In the genomic region with DNA sequence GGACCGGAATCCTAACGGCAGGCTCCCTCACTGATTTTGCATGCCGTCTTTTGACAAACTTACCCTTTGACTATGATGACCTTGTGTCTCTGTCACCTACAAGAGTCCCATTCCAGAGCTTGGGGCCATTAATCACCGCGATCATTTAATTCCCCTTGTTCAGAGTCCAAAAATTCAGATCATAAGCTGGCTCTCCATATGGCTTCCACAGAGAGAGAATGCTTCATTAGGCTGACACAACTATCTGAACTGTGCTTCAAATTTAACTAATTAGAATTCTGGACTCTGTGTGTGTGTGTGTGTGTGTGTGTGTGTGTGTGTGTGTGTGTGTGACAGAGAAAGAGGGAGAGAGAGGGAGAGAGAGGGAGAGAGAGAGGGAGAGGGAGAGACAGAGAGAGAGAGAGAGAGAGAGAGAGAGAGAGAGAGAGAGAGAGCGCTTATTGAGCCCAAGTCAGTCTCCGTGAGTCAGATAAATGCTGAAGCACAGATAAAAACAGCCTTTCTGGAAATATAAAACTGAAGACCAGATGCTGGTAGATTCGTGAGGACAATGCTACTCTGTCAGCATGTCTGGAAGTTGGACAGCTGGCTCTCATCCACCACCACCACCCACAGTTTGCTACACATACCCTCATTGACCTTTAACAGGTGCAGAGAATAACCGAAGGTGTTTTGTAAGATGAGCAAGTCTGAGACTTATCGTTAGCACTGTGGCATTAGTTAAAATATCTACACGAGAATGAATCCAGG, we compare ENCODE assay signal across 11 mouse cellular contexts.
DNase-seq lines count a peak whose midpoint lies in the region; TF ChIP-seq lines count a peak whose summit lies in the region.
"Had no signal": no experiment of that assay in that cellular context is flagged by ENCODE, and none has a peak within 500 bp of the region (broad histone marks: within the 10 kb centered on the region; RNA-seq: fewer than 3 reads in every experiment).

No protein-coding gene starts in this region.

- no peak for TF ChIP-seq CTCF in left cerebral cortex, adult 2 months (IDR thresholded peaks at IDR 0.05)
- TF ChIP-seq CTCF in layer of hippocampus, adult 2 months (conservative IDR thresholded peaks at IDR 0.05): no peak

- H3K27ac ChIP-seq in left cerebral cortex, adult 2 months: no peak overlapping the region
- peak overlapping the region; percentile 62 for H3K27ac ChIP-seq in layer of hippocampus, adult 2 months
- H3K27ac ChIP-seq: heart, adult 2 months; hindbrain, embryonic 10.5 days had no signal

- DNase-seq in left cerebral cortex, adult 2 months (ENCODE audit: extremely low spot score in 1 of 2, low spot score in 2 of 2): peak; percentile 20 to 52
- no peak for DNase-seq in left cerebral cortex, adult 11 months (ENCODE audit: low spot score)
- DNase-seq in cerebellum, adult 8-10 months: peak; percentile 64
- peak; percentile 37 to 47 for DNase-seq in layer of hippocampus, adult 2 months (ENCODE audit: low spot score in 2 of 2)
- DNase-seq in right cerebral cortex, postnatal 14 days: peak; percentile 33
- no peak for DNase-seq in heart, postnatal 25 days (ENCODE audit: low spot score)
- no peak for DNase-seq in embryo, embryonic 10.5 days (ENCODE audit: low spot score)
- DNase-seq: heart, adult 2 months; liver had no signal

- intact Hi-C loops in left cerebral cortex, adult 2 months (cut with DNase I): loop anchor here (2.0 to 10.0 kb wide), 3 partner anchors 180 to 686 kb away; a partner anchor contains a TSS
- intact Hi-C loops in heart, postnatal 25 days (cut with DNase I): loop anchor here (5.0 kb wide), 1 partner anchor 379 kb away; no protein-coding TSS in a partner anchor

- no peak overlapping the region; the same call in 1 of the 2 replicates for H3K4me3 ChIP-seq in left cerebral cortex, adult 2 months
- peak overlapping the region; percentile 18; the same call in 1 of the 2 replicates for H3K4me3 ChIP-seq in layer of hippocampus, adult 2 months
- H3K4me3 ChIP-seq: erythroblast, embryonic 14.5 days; heart, adult 2 months; hindbrain, embryonic 10.5 days had no signal

Comparison
In these comparisons a context has a peak if more than half of its experiments do, and no peak if none do; other contexts are left out.
1. DNase-seq: peak in left cerebral cortex, adult 2 months (2 of 2), cerebellum, adult 8-10 months (single experiment), layer of hippocampus, adult 2 months (2 of 2) and right cerebral cortex, postnatal 14 days (single experiment); none in left cerebral cortex, adult 11 months (single experiment), heart, postnatal 25 days (single experiment) and embryo, embryonic 10.5 days (single experiment).